Mouse (Mus musculus): Measurements from ENCODE around the gene Epha3.

Epha3 gene

GRCm38 (mm10) chr16:63783544-63783943 lies 80.4 kb downstream of the Epha3 start:
- no peak for DNase-seq (ENCODE audit: low spot score in 2 of 2)

- DNase-seq (ENCODE audit: low spot score in 2 of 2) = no peak
Measured at GRCm38 (mm10) chr16:63782101-63782500, 81.9 kb downstream of the Epha3 start.

GRCm38 (mm10) chr16:63780151-63780550 lies 83.8 kb downstream of the Epha3 start:
- no peak for DNase-seq (ENCODE audit: low spot score in 2 of 2)

GRCm38 (mm10) chr16:63777811-63778210 lies 86.2 kb downstream of the Epha3 start:
- DNase-seq (ENCODE audit: low spot score in 2 of 2) = no peak

- DNase-seq (ENCODE audit: low spot score in 2 of 2) = no peak
Measured at GRCm38 (mm10) chr16:63772566-63772965, 91.4 kb downstream of the Epha3 start.

- DNase-seq (ENCODE audit: low spot score in 2 of 2) = no peak
Measured at GRCm38 (mm10) chr16:63767589-63767988, 96.4 kb downstream of the Epha3 start.

GRCm38 (mm10) chr16:63761177-63761576 lies 102.8 kb downstream of the Epha3 start:
- no peak for DNase-seq (ENCODE audit: low spot score in 2 of 2)

GRCm38 (mm10) chr16:63760112-63760511 lies 103.9 kb downstream of the Epha3 start:
- DNase-seq (ENCODE audit: low spot score in 2 of 2) = no peak

GRCm38 (mm10) chr16:63753052-63753451 lies 110.9 kb downstream of the Epha3 start:
- DNase-seq (ENCODE audit: low spot score in 2 of 2) = no peak

GRCm38 (mm10) chr16:63747817-63748216 lies 116.2 kb downstream of the Epha3 start:
- DNase-seq (ENCODE audit: low spot score in 2 of 2) = no peak

- DNase-seq (ENCODE audit: low spot score in 2 of 2) = no peak
Measured at GRCm38 (mm10) chr16:63745465-63745864, 118.5 kb downstream of the Epha3 start.

- no peak for DNase-seq (ENCODE audit: low spot score in 2 of 2)
Measured at GRCm38 (mm10) chr16:63743208-63743854, 120.6 kb downstream of the Epha3 start.

GRCm38 (mm10) chr16:63719235-63719634 lies 144.7 kb downstream of the Epha3 start:
- no peak for DNase-seq (ENCODE audit: low spot score in 2 of 2)

- no peak for DNase-seq (ENCODE audit: low spot score in 2 of 2)
Measured at GRCm38 (mm10) chr16:63717317-63717716, 146.7 kb downstream of the Epha3 start.

GRCm38 (mm10) chr16:63706912-63707868 lies 156.8 kb downstream of the Epha3 start:
- DNase-seq (ENCODE audit: low spot score in 2 of 2) = no peak

- no peak for DNase-seq (ENCODE audit: low spot score in 2 of 2)
Measured at GRCm38 (mm10) chr16:63689371-63689770, 174.6 kb downstream of the Epha3 start.

GRCm38 (mm10) chr16:63684211-63684610 lies 179.8 kb downstream of the Epha3 start:
- DNase-seq (ENCODE audit: low spot score in 2 of 2) = no peak

GRCm38 (mm10) chr16:63674426-63674825 lies 189.5 kb downstream of the Epha3 start:
- no peak for DNase-seq (ENCODE audit: low spot score in 2 of 2)

GRCm38 (mm10) chr16:63673236-63673840 lies 190.6 kb downstream of the Epha3 start:
- DNase-seq (ENCODE audit: low spot score in 2 of 2) = peak in 1 of 2 experiments; percentile 7

GRCm38 (mm10) chr16:63665897-63666464 lies 198.0 kb downstream of the Epha3 start:
- no peak for DNase-seq (ENCODE audit: low spot score in 2 of 2)

GRCm38 (mm10) chr16:63658302-63658974 lies 205.5 kb downstream of the Epha3 start:
- no peak for DNase-seq (ENCODE audit: low spot score in 2 of 2)

Data from frontal cortex, postnatal 10 days (tissue).